Mouse (Mus musculus) CD8-positive naive resting alpha-beta T cell, adult 57 days (primary cell): ENCODE results near the gene Dapk2. TPM values are rescaled to one million over a fixed set of nuclear protein-coding genes. Genes with fewer than 3 reads are reported as not detected.

Experiments used
- total RNA-seq: library from RNA; stranded (reverse); gene quantifications from one replicate; pipeline ENCODE4 v1.2.4, GENCODE M21; 2023

Dapk2 gene
- 0.28 TPM for total RNA-seq

DNA sequence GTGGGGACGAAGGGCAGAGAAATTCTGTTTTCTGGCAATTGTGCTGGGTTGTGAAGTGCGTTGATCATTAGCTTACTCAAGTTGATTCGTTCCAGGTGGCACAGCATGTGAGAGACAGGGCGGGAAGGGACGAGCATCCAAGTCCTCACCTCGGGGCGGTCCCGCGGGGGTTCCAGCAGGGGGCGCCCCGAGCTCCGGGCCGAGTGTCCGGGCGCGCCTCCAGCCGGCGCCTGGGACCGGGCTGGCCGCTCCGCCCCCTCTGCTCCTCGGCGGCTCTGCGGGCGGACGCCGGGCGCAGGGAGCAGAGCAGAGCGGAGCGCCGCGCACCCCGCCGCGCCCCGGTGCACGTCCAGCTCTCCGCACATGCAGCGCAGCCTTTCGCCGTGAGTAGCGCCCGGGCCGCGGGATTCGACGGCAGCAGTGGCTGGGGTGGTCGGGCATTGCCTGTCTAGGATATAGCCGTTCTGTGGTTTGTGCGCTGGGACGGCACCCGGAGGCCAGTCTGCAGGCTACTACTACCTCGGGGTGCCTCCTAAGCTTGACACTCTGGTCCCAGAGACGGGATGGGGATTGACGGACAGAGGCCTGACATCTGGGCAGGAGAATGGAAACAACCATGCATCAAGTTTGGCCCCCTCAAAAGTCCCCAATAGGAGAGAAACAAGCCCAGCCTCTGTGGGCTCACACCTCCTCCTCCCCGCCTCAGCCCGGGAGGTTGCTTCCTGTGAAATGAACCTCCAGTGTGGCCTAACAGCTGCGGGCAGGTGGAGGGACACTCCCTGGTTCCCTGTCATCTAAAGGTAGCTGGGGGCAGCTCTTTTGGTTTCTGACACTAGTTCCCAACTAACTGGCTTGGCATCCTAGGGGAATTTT lies at the start of gene Dapk2:
Gene Dapk2 (plus strand): TSS at position 266 of the 873 bp plus-strand sequence.

DNA sequence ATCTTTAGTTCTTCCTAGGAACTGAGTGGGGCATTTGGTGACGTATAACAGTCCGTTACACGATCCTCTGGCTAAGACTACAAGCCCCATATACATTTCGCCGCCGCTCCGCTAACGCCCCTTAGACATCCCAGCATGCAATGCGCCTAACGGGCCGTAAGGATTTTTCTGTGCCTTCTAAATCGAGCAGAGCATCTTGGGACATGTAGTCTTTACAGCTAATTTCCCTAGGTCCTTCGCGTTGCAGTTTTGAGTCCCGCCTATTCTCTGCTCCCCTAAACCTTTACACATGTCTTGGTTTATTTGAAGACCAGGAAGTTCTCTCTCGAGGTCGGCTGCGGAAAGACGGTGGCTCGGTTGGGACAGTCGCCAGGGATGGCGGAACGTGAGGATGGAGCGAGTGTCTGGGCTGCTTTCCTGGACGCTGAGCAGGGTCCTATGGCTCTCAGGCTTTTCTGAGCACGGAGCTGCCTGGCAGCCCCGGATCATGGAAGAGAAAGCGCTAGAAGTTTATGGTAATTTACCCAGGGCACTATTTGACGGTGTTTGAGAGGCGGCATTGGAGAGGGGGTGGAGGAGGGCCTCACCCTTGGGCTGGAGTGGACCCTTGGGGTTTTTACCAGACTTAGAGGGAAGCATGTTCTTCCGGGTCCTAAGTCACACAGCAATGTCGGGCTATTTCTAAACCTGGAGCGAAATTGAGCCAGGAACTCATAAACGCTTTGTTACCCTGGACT lies 31.4 kb upstream of the Dapk2 start, which contains the start of the genes Snx1 and Ciao2a:
Gene Snx1 (minus strand): TSS at position 132 of the 737 bp plus-strand sequence.
Gene Ciao2a (plus strand): TSS at position 156 of the 737 bp plus-strand sequence.

Other genes with a start within 250 kb of the Dapk2 start
- 19.6 TPM for gene Trip4, start 249.4 kb upstream of the Dapk2 start, total RNA-seq
- 71.7 TPM for gene Csnk1g1, start 249.3 kb upstream of the Dapk2 start, total RNA-seq
- 240 TPM for gene Ppib, start 98.0 kb upstream of the Dapk2 start, total RNA-seq
- 0.95 TPM for gene Snx22, start 88.5 kb upstream of the Dapk2 start, total RNA-seq
- 90.0 TPM for gene Snx1, start 31.6 kb upstream of the Dapk2 start, total RNA-seq
- 39.1 TPM for gene Ciao2a, start 31.6 kb upstream of the Dapk2 start, total RNA-seq
- gene Herc1, start 192.2 kb downstream of the Dapk2 start, total RNA-seq = 110 TPM